Mouse (Mus musculus): ENCODE results near the gene Pm20d1. TPM values are rescaled to one million over a fixed set of nuclear protein-coding genes. Genes with fewer than 3 reads are reported as not detected.
A peak's percentile ranks its signal among the peaks of the same experiment; 100 is the strongest.

The Pm20d1 gene
- polyA plus RNA-seq, 1 experiment from 2014 or later: 0.20 TPM

GRCm38 (mm10) chr1:131846255-131846654 is 49.1 kb downstream of the Pm20d1 start:
- no peak overlapping the region for H3K27ac ChIP-seq (replicated peaks; ENCODE audit: low read depth, low read length)
- no peaks in the 10 kb centered on the region for H3K4me1 ChIP-seq (ENCODE audit: control insufficient read depth, insufficient read depth, low read length)
- H3K27me3 ChIP-seq (ENCODE audit: control insufficient read depth, insufficient read depth, low read length): no peaks in the 10 kb centered on the region
- no peak overlapping the region for H3K4me3 ChIP-seq (replicated peaks; ENCODE audit: low read depth, low read length)
- H3K9me3 ChIP-seq (ENCODE audit: control insufficient read depth, low read length): no peaks in the 10 kb centered on the region
- WGBS: 74% methylated on average over 5 of the region's 5 CpGs
- peaks cover 58% of the 10 kb centered on the region for H3K36me3 ChIP-seq (ENCODE audit: control insufficient read depth, insufficient read depth, low read length)
- ATAC-seq (ENCODE audit: low FRiP score, low TSS enrichment) (no peak), DNase-seq (peak; percentile 66)
- H3K9ac ChIP-seq (replicated peaks; ENCODE audit: low read length): no peak overlapping the region
- H3K4me2 ChIP-seq (ENCODE audit: low read length): no peak overlapping the region

GRCm38 (mm10) chr1:131861811-131862210 is 64.6 kb downstream of the Pm20d1 start:
- 80% methylated on average over 4 of the region's 4 CpGs for WGBS
- H3K9ac ChIP-seq (replicated peaks; ENCODE audit: low read length): no peak overlapping the region

GRCm38 (mm10) chr1:131865596-131865995 is 68.4 kb downstream of the Pm20d1 start:
- Histone ChIP-seq H3K4me1 (ENCODE audit: control insufficient read depth, insufficient read depth, low read length) (no peaks in the 10 kb centered on the region), H3K9me3 (ENCODE audit: control insufficient read depth, low read length) (no peaks in the 10 kb centered on the region), H3K9ac (replicated peaks; ENCODE audit: low read length) (no peak overlapping the region), H3K4me3 (replicated peaks; ENCODE audit: low read depth, low read length) (no peak overlapping the region), H3K27ac (replicated peaks; ENCODE audit: low read depth, low read length) (no peak overlapping the region), H3K4me2 (ENCODE audit: low read length) (no peak overlapping the region), H3K36me3 (ENCODE audit: control insufficient read depth, insufficient read depth, low read length) (no peaks in the 10 kb centered on the region), H3K27me3 (ENCODE audit: control insufficient read depth, insufficient read depth, low read length) (no peaks in the 10 kb centered on the region)
- ATAC-seq (ENCODE audit: low FRiP score, low TSS enrichment) (no peak), DNase-seq (no peak)
- 81% methylated on average over 5 of the region's 5 CpGs for WGBS

More at GRCm38 (mm10) chr1:131861811-131862210, 64.6 kb downstream of the Pm20d1 start:
- H3K4me1 ChIP-seq (ENCODE audit: control insufficient read depth, insufficient read depth, low read length): no peaks in the 10 kb centered on the region
- H3K27me3 ChIP-seq (ENCODE audit: control insufficient read depth, insufficient read depth, low read length): no peaks in the 10 kb centered on the region
- ATAC-seq (ENCODE audit: low FRiP score, low TSS enrichment) (no peak), DNase-seq (no peak)
- no peaks in the 10 kb centered on the region for H3K36me3 ChIP-seq (ENCODE audit: control insufficient read depth, insufficient read depth, low read length)
- no peak overlapping the region for H3K4me3 ChIP-seq (replicated peaks; ENCODE audit: low read depth, low read length)
- H3K27ac ChIP-seq (replicated peaks; ENCODE audit: low read depth, low read length): no peak overlapping the region
- H3K4me2 ChIP-seq (ENCODE audit: low read length): no peak overlapping the region
- H3K9me3 ChIP-seq (ENCODE audit: control insufficient read depth, low read length): no peaks in the 10 kb centered on the region

GRCm38 (mm10) chr1:131866304-131866999 is 69.3 kb downstream of the Pm20d1 start:
- ATAC-seq (ENCODE audit: low FRiP score, low TSS enrichment) (no peak; the same call in 1 of the 2 replicates), DNase-seq (no peak)
- H3K4me2 ChIP-seq (ENCODE audit: low read length): no peak overlapping the region
- H3K9ac ChIP-seq (replicated peaks; ENCODE audit: low read length): no peak overlapping the region
- no peak overlapping the region for H3K4me3 ChIP-seq (replicated peaks; ENCODE audit: low read depth, low read length)
- WGBS: 86% methylated on average over 6 of the region's 6 CpGs
- no peaks in the 10 kb centered on the region for H3K9me3 ChIP-seq (ENCODE audit: control insufficient read depth, low read length)
- no peaks in the 10 kb centered on the region for H3K27me3 ChIP-seq (ENCODE audit: control insufficient read depth, insufficient read depth, low read length)
- H3K36me3 ChIP-seq (ENCODE audit: control insufficient read depth, insufficient read depth, low read length): no peaks in the 10 kb centered on the region
- H3K27ac ChIP-seq (replicated peaks; ENCODE audit: low read depth, low read length): no peak overlapping the region
- no peaks in the 10 kb centered on the region for H3K4me1 ChIP-seq (ENCODE audit: control insufficient read depth, insufficient read depth, low read length)

GRCm38 (mm10) chr1:131867093-131867945 is 70.1 kb downstream of the Pm20d1 start, which contains the start of gene Rab29:
TSS of gene Rab29 (plus strand) at chr1:131867224.
- peak; percentile 95 for ATAC-seq (ENCODE audit: low FRiP score, low TSS enrichment)
- Histone ChIP-seq H3K36me3 (ENCODE audit: control insufficient read depth, insufficient read depth, low read length) (no peaks in the 10 kb centered on the region), H3K27me3 (ENCODE audit: control insufficient read depth, insufficient read depth, low read length) (no peaks in the 10 kb centered on the region), H3K27ac (replicated peaks; ENCODE audit: low read depth, low read length) (no peak within 1 kb of the TSS), H3K4me1 (ENCODE audit: control insufficient read depth, insufficient read depth, low read length) (no peaks in the 10 kb centered on the region), H3K9ac (replicated peaks; ENCODE audit: low read length) (peak within 1 kb of the TSS; percentile 40), H3K9me3 (ENCODE audit: control insufficient read depth, low read length) (no peaks in the 10 kb centered on the region), H3K4me2 (ENCODE audit: low read length) (peak within 1 kb of the TSS; percentile 84), H3K4me3 (replicated peaks; ENCODE audit: low read depth, low read length) (peak within 1 kb of the TSS; percentile 49)
- peak; percentile 95 for DNase-seq
- WGBS: under 1% methylated on average over 46 of the region's 46 CpGs

GRCm38 (mm10) chr1:131867946-131868290 is 70.7 kb downstream of the Pm20d1 start:
- Histone ChIP-seq H3K9ac (replicated peaks; ENCODE audit: low read length) (no peak overlapping the region), H3K27ac (replicated peaks; ENCODE audit: low read depth, low read length) (no peak overlapping the region), H3K27me3 (ENCODE audit: control insufficient read depth, insufficient read depth, low read length) (no peaks in the 10 kb centered on the region), H3K9me3 (ENCODE audit: control insufficient read depth, low read length) (no peaks in the 10 kb centered on the region), H3K4me3 (replicated peaks; ENCODE audit: low read depth, low read length) (peak overlapping the region; percentile 49), H3K4me1 (ENCODE audit: control insufficient read depth, insufficient read depth, low read length) (no peaks in the 10 kb centered on the region), H3K36me3 (ENCODE audit: control insufficient read depth, insufficient read depth, low read length) (no peaks in the 10 kb centered on the region), H3K4me2 (ENCODE audit: low read length) (peak overlapping the region; percentile 84)
- 30% methylated on average over 10 of the region's 10 CpGs for WGBS
- ATAC-seq (ENCODE audit: low FRiP score, low TSS enrichment) (no peak), DNase-seq (no peak)

GRCm38 (mm10) chr1:131869561-131869960 is 72.4 kb downstream of the Pm20d1 start:
- no peak overlapping the region for H3K27ac ChIP-seq (replicated peaks; ENCODE audit: low read depth, low read length)
- H3K36me3 ChIP-seq (ENCODE audit: control insufficient read depth, insufficient read depth, low read length): no peaks in the 10 kb centered on the region
- no peaks in the 10 kb centered on the region for H3K27me3 ChIP-seq (ENCODE audit: control insufficient read depth, insufficient read depth, low read length)
- no peak for DNase-seq
- H3K4me3 ChIP-seq (replicated peaks; ENCODE audit: low read depth, low read length): no peak overlapping the region
- no peaks in the 10 kb centered on the region for H3K4me1 ChIP-seq (ENCODE audit: control insufficient read depth, insufficient read depth, low read length)
- no peak overlapping the region for H3K9ac ChIP-seq (replicated peaks; ENCODE audit: low read length)
- WGBS: 95% methylated on average over 2 of the region's 2 CpGs
- no peak overlapping the region for H3K4me2 ChIP-seq (ENCODE audit: low read length)
- no peaks in the 10 kb centered on the region for H3K9me3 ChIP-seq (ENCODE audit: control insufficient read depth, low read length)
- ATAC-seq (ENCODE audit: low FRiP score, low TSS enrichment): no peak
